Mouse (Mus musculus) liver, embryonic 15.5 days (tissue): ENCODE measurements at regions not wholly inside any gene's neighbourhood (a gene's known extent, or its start where the extent isn't known, plus 50 kb on each side); places are given as distances from the start of the nearest gene placed in this dataset.

ENCODE experiments used
- ATAC-seq: fragments of 200-750 bp; cut with Nextera tagmentation; 2 replicates; pipeline ENCODE4 v1.8.0; 2017; ENCODE audit warnings: moderate number of reproducible peaks, mild to moderate bottlenecking, moderate library complexity; ENCODE audit not compliant: insufficient read depth
- H3K27ac ChIP-seq: fragments of 300-500 bp; sonication (generic); replicated peaks from 2 replicates; pipeline ENCODE4 v1.5.1; 2015; ENCODE audit warnings: mild to moderate bottlenecking, inconsistent platforms
- H3K27me3 ChIP-seq: fragments of 300-500 bp; sonication (generic); 2 replicates; pipeline ENCODE4 v1.6.1; 2015; ENCODE audit warnings: mild to moderate bottlenecking, inconsistent platforms
- H3K36me3 ChIP-seq: fragments of 300-500 bp; sonication (generic); replicated peaks from 2 replicates; pipeline ENCODE4 v1.6.1; 2015; ENCODE audit warnings: moderate library complexity, mild to moderate bottlenecking, inconsistent platforms
- H3K4me1 ChIP-seq: fragments of 300-500 bp; sonication (generic); replicated peaks from 2 replicates; pipeline ENCODE4 v1.6.1; 2015; ENCODE audit warnings: inconsistent platforms
- H3K4me2 ChIP-seq: fragments of 300-500 bp; sonication (generic); 2 replicates; pipeline ENCODE4 v1.6.1; 2015; ENCODE audit warnings: moderate library complexity, mild to moderate bottlenecking, inconsistent platforms
- H3K4me3 ChIP-seq: fragments of 300-500 bp; sonication (generic); replicated peaks from 2 replicates; pipeline ENCODE4 v1.5.1; 2015; ENCODE audit warnings: mild to moderate bottlenecking, inconsistent platforms
- H3K9ac ChIP-seq: fragments of 300-500 bp; sonication (generic); 2 replicates; pipeline ENCODE4 v1.6.1; 2015; ENCODE audit warnings: moderate library complexity, mild to moderate bottlenecking, inconsistent platforms
- H3K9me3 ChIP-seq: fragments of 300-500 bp; sonication (generic); replicated peaks from 2 replicates; pipeline ENCODE4 v1.6.1; 2016; ENCODE audit warnings: inconsistent platforms
- WGBS: fragments of 180-500 bp; shearing (Covaris S2); methylation state at CpG from one replicate; pipeline ENCODE4 v1.1.7; 2015; ENCODE audit warnings: mixed read lengths; ENCODE audit not compliant: insufficient replicate concordance; 5-methylcytosine and 5-hydroxymethylcytosine counted together

GRCm38 (mm10) chr8:8562268-8562667 is 98.8 kb downstream of the Efnb2 start:
- H3K4me1 ChIP-seq, result no peaks in the 10 kb centered on the region
- H3K4me3 ChIP-seq, result no peak overlapping the region
- no peak overlapping the region for H3K27ac ChIP-seq
- H3K9me3 ChIP-seq, result no peaks in the 10 kb centered on the region
- no peak overlapping the region for H3K9ac ChIP-seq
- H3K4me2 ChIP-seq, result no peak overlapping the region
- ATAC-seq, result no peak
- H3K27me3 ChIP-seq, result no peaks in the 10 kb centered on the region
- no peaks in the 10 kb centered on the region for H3K36me3 ChIP-seq
- WGBS, result 60% methylated on average over 7 of the region's 7 CpGs

GRCm38 (mm10) chr8:8558050-8558449 is 103.0 kb downstream of the Efnb2 start:
- WGBS, result 70% methylated on average over 7 of the region's 7 CpGs
- ATAC-seq, result no peak
- H3K36me3 ChIP-seq, result no peaks in the 10 kb centered on the region

GRCm38 (mm10) chr8:8556152-8556551 is 104.9 kb downstream of the Efnb2 start:
- no peak overlapping the region for H3K9ac ChIP-seq
- no peaks in the 10 kb centered on the region for H3K27me3 ChIP-seq
- H3K27ac ChIP-seq, result no peak overlapping the region
- H3K9me3 ChIP-seq, result no peaks in the 10 kb centered on the region
- no peaks in the 10 kb centered on the region for H3K36me3 ChIP-seq
- no peak for ATAC-seq
- no peak overlapping the region for H3K4me3 ChIP-seq
- no peaks in the 10 kb centered on the region for H3K4me1 ChIP-seq
- H3K4me2 ChIP-seq, result no peak overlapping the region
- WGBS, result 65% methylated on average over 10 of the region's 10 CpGs

More at GRCm38 (mm10) chr8:8558050-8558449, 103.0 kb downstream of the Efnb2 start:
- Histone ChIP-seq H3K4me3 (no peak overlapping the region), H3K4me1 (no peaks in the 10 kb centered on the region), H3K9ac (no peak overlapping the region), H3K9me3 (no peaks in the 10 kb centered on the region), H3K4me2 (no peak overlapping the region), H3K27me3 (no peaks in the 10 kb centered on the region), H3K27ac (no peak overlapping the region)

GRCm38 (mm10) chr8:8554691-8555090 is 106.4 kb downstream of the Efnb2 start:
- H3K9me3 ChIP-seq, result no peaks in the 10 kb centered on the region
- H3K27ac ChIP-seq, result no peak overlapping the region
- H3K9ac ChIP-seq, result no peak overlapping the region
- no peaks in the 10 kb centered on the region for H3K4me1 ChIP-seq
- WGBS, result 68% methylated on average over 5 of the region's 5 CpGs
- ATAC-seq, result no peak
- no peaks in the 10 kb centered on the region for H3K36me3 ChIP-seq
- H3K27me3 ChIP-seq, result no peaks in the 10 kb centered on the region
- H3K4me3 ChIP-seq, result no peak overlapping the region
- H3K4me2 ChIP-seq, result no peak overlapping the region

GRCm38 (mm10) chr8:8552779-8553178 is 108.3 kb downstream of the Efnb2 start:
- Histone ChIP-seq H3K4me1 (no peaks in the 10 kb centered on the region), H3K27ac (no peak overlapping the region), H3K4me3 (no peak overlapping the region), H3K9me3 (no peaks in the 10 kb centered on the region), H3K4me2 (no peak overlapping the region), H3K36me3 (no peaks in the 10 kb centered on the region), H3K27me3 (no peaks in the 10 kb centered on the region), H3K9ac (no peak overlapping the region)
- WGBS, result 64% methylated on average over 1 of the region's 1 CpGs
- no peak for ATAC-seq

- no peak for ATAC-seq
- Histone ChIP-seq H3K36me3 (no peaks in the 10 kb centered on the region), H3K9me3 (no peaks in the 10 kb centered on the region), H3K27ac (no peak overlapping the region), H3K4me2 (no peak overlapping the region), H3K27me3 (no peaks in the 10 kb centered on the region), H3K4me3 (no peak overlapping the region), H3K9ac (no peak overlapping the region), H3K4me1 (no peaks in the 10 kb centered on the region)
- 67% methylated on average over 5 of the region's 5 CpGs for WGBS
Measured at GRCm38 (mm10) chr8:8536626-8537025, 124.4 kb downstream of the Efnb2 start.

GRCm38 (mm10) chr8:8534787-8535186 is 126.3 kb downstream of the Efnb2 start:
- Histone ChIP-seq H3K36me3 (no peaks in the 10 kb centered on the region), H3K4me1 (no peaks in the 10 kb centered on the region), H3K4me3 (no peak overlapping the region), H3K27ac (no peak overlapping the region), H3K4me2 (no peak overlapping the region), H3K27me3 (no peaks in the 10 kb centered on the region), H3K9ac (no peak overlapping the region), H3K9me3 (no peaks in the 10 kb centered on the region)
- 56% methylated on average over 6 of the region's 6 CpGs for WGBS
- ATAC-seq, result no peak

GRCm38 (mm10) chr8:8532907-8533306 is 128.1 kb downstream of the Efnb2 start:
- WGBS, result 49% methylated on average over 5 of the region's 5 CpGs
- no peaks in the 10 kb centered on the region for H3K9me3 ChIP-seq
- no peak overlapping the region for H3K27ac ChIP-seq
- no peaks in the 10 kb centered on the region for H3K36me3 ChIP-seq
- no peaks in the 10 kb centered on the region for H3K4me1 ChIP-seq
- no peak for ATAC-seq
- no peak overlapping the region for H3K4me3 ChIP-seq
- no peak overlapping the region for H3K4me2 ChIP-seq
- H3K9ac ChIP-seq, result no peak overlapping the region
- no peaks in the 10 kb centered on the region for H3K27me3 ChIP-seq

- no peaks in the 10 kb centered on the region for H3K4me1 ChIP-seq
- no peak for ATAC-seq
- H3K27me3 ChIP-seq, result no peaks in the 10 kb centered on the region
- H3K27ac ChIP-seq, result no peak overlapping the region
- no peak overlapping the region for H3K4me3 ChIP-seq
- no peaks in the 10 kb centered on the region for H3K9me3 ChIP-seq
- no peak overlapping the region for H3K4me2 ChIP-seq
- no peaks in the 10 kb centered on the region for H3K36me3 ChIP-seq
- no peak overlapping the region for H3K9ac ChIP-seq
- 56% methylated on average over 5 of the region's 5 CpGs for WGBS
Measured at GRCm38 (mm10) chr8:8530540-8530939, 130.5 kb downstream of the Efnb2 start.

GRCm38 (mm10) chr8:8521532-8521931 is 139.5 kb downstream of the Efnb2 start:
- Histone ChIP-seq H3K9me3 (no peaks in the 10 kb centered on the region), H3K27me3 (no peaks in the 10 kb centered on the region), H3K9ac (no peak overlapping the region), H3K4me2 (no peak overlapping the region), H3K27ac (no peak overlapping the region), H3K4me1 (no peaks in the 10 kb centered on the region), H3K4me3 (no peak overlapping the region), H3K36me3 (no peaks in the 10 kb centered on the region)
- ATAC-seq, result no peak
- WGBS, result 68% methylated on average over 1 of the region's 1 CpGs

- Histone ChIP-seq H3K9ac (no peak overlapping the region), H3K27ac (no peak overlapping the region), H3K4me2 (no peak overlapping the region), H3K4me3 (no peak overlapping the region), H3K36me3 (no peaks in the 10 kb centered on the region), H3K9me3 (no peaks in the 10 kb centered on the region), H3K4me1 (no peaks in the 10 kb centered on the region), H3K27me3 (no peaks in the 10 kb centered on the region)
- WGBS, result 76% methylated on average over 3 of the region's 3 CpGs
- ATAC-seq, result no peak
Measured at GRCm38 (mm10) chr8:8519772-8520191, 141.3 kb downstream of the Efnb2 start.

- ATAC-seq, result no peak
- 70% methylated on average over 2 of the region's 2 CpGs for WGBS
- no peaks in the 10 kb centered on the region for H3K9me3 ChIP-seq
Measured at GRCm38 (mm10) chr8:8517599-8517998, 143.4 kb downstream of the Efnb2 start.

More at GRCm38 (mm10) chr8:8517599-8517998, 143.4 kb downstream of the Efnb2 start:
- Histone ChIP-seq H3K36me3 (no peaks in the 10 kb centered on the region), H3K4me3 (no peak overlapping the region), H3K9ac (no peak overlapping the region), H3K27me3 (no peaks in the 10 kb centered on the region), H3K4me2 (no peak overlapping the region), H3K4me1 (no peaks in the 10 kb centered on the region), H3K27ac (no peak overlapping the region)
